Mouse (Mus musculus) CH12.LX (cell line): ENCODE data around the gene Frmd5. TPM values are rescaled to one million over a fixed set of nuclear protein-coding genes. Genes with fewer than 3 reads are reported as not detected.

ENCODE experiments used
- DNase-seq: peaks from one replicate; pipeline ENCODE4 v3.0.0-alpha.2; 2013; ENCODE audit errors: extremely low read depth
- H3K27ac ChIP-seq: 2 replicates; pipeline ENCODE4 v1.5.1; 2012; ENCODE audit warnings: low read depth, mild to moderate bottlenecking, control low read depth, moderate library complexity; ENCODE audit not compliant: insufficient read depth
- H3K27me3 ChIP-seq: replicated peaks from 2 replicates; pipeline ENCODE3; 2012; ENCODE audit warnings: inconsistent platforms
- H3K36me3 ChIP-seq, 2 experiments: replicated peaks in 1 of 2; 2 replicates each; pipeline versions ENCODE3 to v1.6.1; 2012; ENCODE audit warnings: inconsistent platforms in 1 of 2, low read length in 1 of 2, mild to moderate bottlenecking in 1 of 2, mixed read lengths in 1 of 2, moderate library complexity in 1 of 2; ENCODE audit not compliant: control insufficient read depth in 1 of 2, insufficient read depth in 1 of 2
- H3K4me1 ChIP-seq, 2 experiments: 2 replicates each; pipeline ENCODE4 v1.6.1; 2012; ENCODE audit warnings: inconsistent platforms in 1 of 2, moderate library complexity in 1 of 2; ENCODE audit not compliant: insufficient read depth in 2 of 2, control insufficient read depth in 1 of 2
- H3K4me2 ChIP-seq: 2 replicates; pipeline ENCODE4 v1.6.1; 2012; ENCODE audit warnings: low read depth, mild to moderate bottlenecking, control low read depth; ENCODE audit not compliant: poor library complexity, insufficient read depth, severe bottlenecking
- H3K4me3 ChIP-seq, 3 experiments: fragments of 150-350 bp in 1 of 3; sonication (generic) in 1 of 3; replicated peaks in 1 of 3; 2 replicates each; pipeline versions ENCODE3 to v1.5.1; 2011 to 2012; ENCODE audit warnings: low read depth in 2 of 3, low read length in 2 of 3, mild to moderate bottlenecking in 2 of 3, moderate library complexity in 2 of 3, control low read depth in 1 of 3, improper control_type of control experiment in 1 of 3, inconsistent platforms in 1 of 3, mixed read lengths in 1 of 3; ENCODE audit not compliant: poor library complexity in 1 of 3
- H3K79me2 ChIP-seq: replicated peaks from 2 replicates; pipeline ENCODE4 v1.6.1; 2012; ENCODE audit warnings: mild to moderate bottlenecking, moderate library complexity; ENCODE audit not compliant: control insufficient read depth, poor library complexity, insufficient read depth, severe bottlenecking; ENCODE audit errors: extremely low read depth
- H3K9ac ChIP-seq: 2 replicates; pipeline ENCODE4 v1.6.1; 2012; ENCODE audit warnings: low read depth, mild to moderate bottlenecking, control low read depth, moderate library complexity; ENCODE audit not compliant: insufficient read depth
- H3K9me3 ChIP-seq: replicated peaks from 2 replicates; pipeline ENCODE3; 2012; ENCODE audit warnings: low read length, inconsistent platforms, mixed read lengths
- BHLHE40 ChIP-seq: IDR thresholded peaks from 2 replicates; pipeline ENCODE4 v1.6.1; 2011; ENCODE audit warnings: mild to moderate bottlenecking, low read depth, low read length, improper control_type of control experiment
- CHD1 ChIP-seq: IDR thresholded peaks from 2 replicates; pipeline ENCODE4 v1.6.1; 2012; ENCODE audit warnings: low read depth, low read length, improper control_type of control experiment, inconsistent platforms
- CHD2 ChIP-seq: IDR thresholded peaks from 2 replicates; pipeline ENCODE4 v1.6.1; 2011; ENCODE audit warnings: low read length, improper control_type of control experiment
- E2F4 ChIP-seq: IDR thresholded peaks from 2 replicates; pipeline ENCODE4 v1.6.1; 2011; ENCODE audit warnings: low read depth, low read length, improper control_type of control experiment; ENCODE audit not compliant: insufficient replicate concordance
- ELF1 ChIP-seq: IDR thresholded peaks from 2 replicates; pipeline ENCODE4 v1.6.1; 2014; ENCODE audit warnings: low read depth, mild to moderate bottlenecking, inconsistent platforms, low read length, improper control_type of control experiment
- EP300 ChIP-seq: IDR thresholded peaks from 2 replicates; pipeline ENCODE4 v1.6.1; 2011; ENCODE audit warnings: low read length, improper control_type of control experiment
- ETS1 ChIP-seq: conservative IDR thresholded peaks from 2 replicates; pipeline ENCODE4 v1.6.1; 2012; ENCODE audit warnings: low read depth, mild to moderate bottlenecking, inconsistent platforms, low read length, improper control_type of control experiment, moderate library complexity
- MEF2A ChIP-seq: IDR thresholded peaks from 2 replicates; pipeline ENCODE4 v1.6.1; 2014; ENCODE audit warnings: low read depth, mild to moderate bottlenecking, inconsistent platforms, low read length, improper control_type of control experiment, borderline replicate concordance
- MYC ChIP-seq: IDR thresholded peaks from 2 replicates; pipeline ENCODE4 v1.6.1; 2011; ENCODE audit warnings: low read depth, mild to moderate bottlenecking, improper control_type of control experiment, low read length
- NELFE ChIP-seq: IDR thresholded peaks from 2 replicates; pipeline ENCODE4 v1.6.1; 2011; ENCODE audit warnings: low read depth, low read length, improper control_type of control experiment
- POLR2A ChIP-seq: IDR thresholded peaks from 2 replicates; pipeline ENCODE4 v1.6.1; 2011; ENCODE audit warnings: low read depth, mild to moderate bottlenecking, improper control_type of control experiment, low read length
- POLR2AphosphoS2 ChIP-seq: IDR thresholded peaks from 2 replicates; pipeline ENCODE4 v1.6.1; 2011; ENCODE audit warnings: low read depth, low read length, improper control_type of control experiment
- SMC3 ChIP-seq: IDR thresholded peaks from 2 replicates; pipeline ENCODE4 v1.6.1; 2011; ENCODE audit warnings: low read depth, low read length, improper control_type of control experiment
- UBTF ChIP-seq: IDR thresholded peaks from 2 replicates; pipeline ENCODE4 v1.6.1; 2012; ENCODE audit warnings: low read depth, mild to moderate bottlenecking, inconsistent platforms, low read length, improper control_type of control experiment, moderate library complexity
- USF1 ChIP-seq: IDR thresholded peaks from 2 replicates; pipeline ENCODE4 v1.6.1; 2014; ENCODE audit warnings: low read depth, mild to moderate bottlenecking, inconsistent platforms, low read length, improper control_type of control experiment
- USF2 ChIP-seq: conservative IDR thresholded peaks from 2 replicates; pipeline ENCODE4 v1.6.1; 2011; ENCODE audit warnings: low read depth, low read length, improper control_type of control experiment
- ZC3H11A ChIP-seq: IDR thresholded peaks from 2 replicates; pipeline ENCODE4 v1.6.1; 2012; ENCODE audit warnings: low read depth, mild to moderate bottlenecking, inconsistent platforms, low read length, improper control_type of control experiment
- ZKSCAN1 ChIP-seq: IDR thresholded peaks from 2 replicates; pipeline ENCODE4 v1.6.1; 2012; ENCODE audit warnings: low read depth, inconsistent platforms, low read length, improper control_type of control experiment, borderline replicate concordance
- ZNF384 ChIP-seq: IDR thresholded peaks from 2 replicates; pipeline ENCODE4 v1.6.1; 2012; ENCODE audit warnings: low read depth, low read length, improper control_type of control experiment, inconsistent platforms
- dilution Hi-C: fragments of 300-500 bp; cut with MboI; formaldehyde crosslinking; loops from 2 replicates; pipeline ENCODE4 v1.14.3; 2020; ENCODE audit warnings: low sequenced_read_pairs; ENCODE audit not compliant: extremely low pct_unique_long_range_greater_than_20kb, extremely low pct_ligation_motif_present
- in situ Hi-C: fragments of 300-500 bp; cut with MboI; formaldehyde crosslinking; loops from 3 replicates; pipeline ENCODE4 v1.14.3; 2019; ENCODE audit warnings: low sequenced_read_pairs, low pct_ligation_motif_present, low pct_unique_long_range_greater_than_20kb, mixed read lengths
- polyA plus RNA-seq: library from polyadenylated mRNA; unstranded; fragments of >175 nt; gene quantifications from 2 replicates; pipeline ENCODE4 v1.2.1, GENCODE M21; 2012; ENCODE audit warnings: low read depth; ENCODE audit not compliant: insufficient read length
- total RNA-seq, 2 experiments: library from RNA; depleted of rRNA; stranded (reverse); fragments of 300-350 nt in 1 of 2; fragments of >200 nt in 1 of 2; gene quantifications; 2 replicates each; pipeline ENCODE4 v1.2.3; 2012 to 2014

The Frmd5 gene
- total and polyA plus RNA-seq, 3 experiments, result 1.9 to 3.5 (median 3.2) TPM

GRCm38 (mm10) chr2:121630286-121630685 is 176.6 kb downstream of the Frmd5 start:
- H3K79me2 ChIP-seq, result no peaks in the 10 kb centered on the region
- no peak for DNase-seq
- no peak overlapping the region for H3K27ac ChIP-seq
- no peaks in the 10 kb centered on the region for H3K9me3 ChIP-seq
- no peaks in the 10 kb centered on the region for H3K36me3 ChIP-seq
- in situ Hi-C loops, result no loop called here
- dilution Hi-C loops, result no loop called here
- H3K4me3 ChIP-seq, result no peak overlapping the region
- TF ChIP-seq ZKSCAN1 (no peak), POLR2A (no peak), ZNF384 (no peak), ETS1 (no peak)
- H3K4me1 ChIP-seq, result no peaks in the 10 kb centered on the region
- H3K27me3 ChIP-seq, result no peaks in the 10 kb centered on the region
- H3K4me2 ChIP-seq, result no peak overlapping the region
- H3K9ac ChIP-seq, result no peak overlapping the region

GRCm38 (mm10) chr2:121628290-121628689 is 178.6 kb downstream of the Frmd5 start:
- dilution Hi-C loops, result no loop called here
- no peaks in the 10 kb centered on the region for H3K27me3 ChIP-seq
- H3K9ac ChIP-seq, result no peak overlapping the region
- H3K4me3 ChIP-seq, result no peak overlapping the region
- in situ Hi-C loops, result no loop called here
- no peak for TF ChIP-seq EP300
- TF ChIP-seq POLR2AphosphoS2, result no peak
- TF ChIP-seq USF1, result no peak
- TF ChIP-seq SMC3, result no peak
- TF ChIP-seq ELF1, result no peak
- TF ChIP-seq, all 38 proteins: peak for 0
- DNase-seq, result no peak
- no peaks in the 10 kb centered on the region for H3K4me1 ChIP-seq
- no peak overlapping the region for H3K27ac ChIP-seq
- no peaks in the 10 kb centered on the region for H3K36me3 ChIP-seq
- H3K9me3 ChIP-seq, result peaks cover 3% of the 10 kb centered on the region
- H3K79me2 ChIP-seq, result no peaks in the 10 kb centered on the region
- H3K4me2 ChIP-seq, result no peak overlapping the region

GRCm38 (mm10) chr2:121625901-121626300 is 181.0 kb downstream of the Frmd5 start:
- Histone ChIP-seq H3K27ac (no peak overlapping the region), H3K9ac (no peak overlapping the region), H3K79me2 (no peaks in the 10 kb centered on the region), H3K4me1 (no peaks in the 10 kb centered on the region), H3K27me3 (no peaks in the 10 kb centered on the region)
- no peak for DNase-seq
- no peak for TF ChIP-seq USF2
- no peak for TF ChIP-seq UBTF
- TF ChIP-seq POLR2A, result no peak
- no peak for TF ChIP-seq ZNF384
- TF ChIP-seq MYC, result no peak
- no peak for TF ChIP-seq POLR2AphosphoS2
- TF ChIP-seq CHD2, result no peak
- no peak for TF ChIP-seq CHD1
- no peak for TF ChIP-seq MEF2A
- TF ChIP-seq USF1, result no peak
- TF ChIP-seq BHLHE40, result no peak
- TF ChIP-seq E2F4, result no peak
- no peak for TF ChIP-seq NELFE
- no peak for TF ChIP-seq ZC3H11A
- TF ChIP-seq, all 38 proteins: peak for 0
- Histone ChIP-seq H3K36me3 (no peaks in the 10 kb centered on the region), H3K4me3 (no peak overlapping the region), H3K4me2 (no peak overlapping the region), H3K9me3 (peaks cover 3% of the 10 kb centered on the region)
- dilution Hi-C loops (no loop called here), in situ Hi-C loops (no loop called here)
